Mouse (Mus musculus) heart, embryonic 15.5 days (tissue): ENCODE data around the gene Melk. TPM values are rescaled to one million over a fixed set of nuclear protein-coding genes. Genes with fewer than 3 reads are reported as not detected.

Source experiments
- ATAC-seq: fragments of 200-750 bp; cut with Nextera tagmentation; replicated peaks from 2 replicates; pipeline ENCODE4 v1.8.0; 2017; ENCODE audit warnings: low read depth, moderate TSS enrichment; ENCODE audit not compliant: insufficient number of reproducible peaks, insufficient read depth, low FRiP score
- H3K27ac ChIP-seq: fragments of 300-500 bp; sonication (generic); 2 replicates; pipeline ENCODE4 v1.5.1; 2015; ENCODE audit warnings: mild to moderate bottlenecking, inconsistent platforms
- H3K27me3 ChIP-seq: fragments of 300-500 bp; sonication (generic); 2 replicates; pipeline ENCODE4 v1.6.1; 2015; ENCODE audit warnings: inconsistent platforms
- H3K36me3 ChIP-seq: fragments of 300-500 bp; sonication (generic); 2 replicates; pipeline ENCODE4 v1.6.1; 2015; ENCODE audit warnings: mild to moderate bottlenecking, inconsistent platforms
- H3K4me1 ChIP-seq: fragments of 300-500 bp; sonication (generic); replicated peaks from 2 replicates; pipeline ENCODE4 v1.6.1; 2015; ENCODE audit warnings: inconsistent platforms
- H3K4me2 ChIP-seq: fragments of 300-500 bp; sonication (generic); 2 replicates; pipeline ENCODE4 v1.6.1; 2015; ENCODE audit warnings: inconsistent platforms, mild to moderate bottlenecking, moderate library complexity
- H3K4me3 ChIP-seq: fragments of 300-500 bp; sonication (generic); 2 replicates; pipeline ENCODE4 v1.5.1; 2015; ENCODE audit warnings: mild to moderate bottlenecking, inconsistent platforms
- H3K9ac ChIP-seq: fragments of 300-500 bp; sonication (generic); 2 replicates; pipeline ENCODE4 v1.6.1; 2015; ENCODE audit warnings: mild to moderate bottlenecking, inconsistent platforms
- H3K9me3 ChIP-seq: fragments of 300-500 bp; sonication (generic); replicated peaks from 2 replicates; pipeline ENCODE4 v1.6.1; 2016; ENCODE audit warnings: inconsistent platforms
- WGBS: fragments of 180-500 bp; shearing (Covaris S2); methylation state at CpG from one replicate; pipeline ENCODE4 v1.1.7; 2015; ENCODE audit warnings: mixed read lengths; 5-methylcytosine and 5-hydroxymethylcytosine counted together
- polyA plus RNA-seq: library from polyadenylated mRNA; unstranded; fragments of >200 nt; fragmentation: Nextera tagmentation; extraction: Ambion mirVana; gene quantifications from 2 replicates; pipeline ENCODE4 v1.2.1, GENCODE M21; 2015

The Melk gene
- polyA plus RNA-seq, 1 experiment from 2014 or later: 25.5 TPM

GRCm38 (mm10) chr4:44281597-44282265 is 18.9 kb upstream of the Melk start:
- no peaks in the 10 kb centered on the region for H3K4me1 ChIP-seq

GRCm38 (mm10) chr4:44292534-44292933 is 8.1 kb upstream of the Melk start:
- Histone ChIP-seq H3K4me3 (no peak overlapping the region), H3K9ac (no peak overlapping the region), H3K4me2 (no peak overlapping the region), H3K9me3 (no peaks in the 10 kb centered on the region), H3K36me3 (no peaks in the 10 kb centered on the region), H3K27me3 (no peaks in the 10 kb centered on the region), H3K4me1 (no peaks in the 10 kb centered on the region), H3K27ac (no peak overlapping the region)
- no peak for ATAC-seq
- WGBS: 10% methylated on average over 7 of the region's 7 CpGs

More at GRCm38 (mm10) chr4:44281597-44282265, 18.9 kb upstream of the Melk start:
- no peak for ATAC-seq
- Histone ChIP-seq H3K9me3 (no peaks in the 10 kb centered on the region), H3K36me3 (no peaks in the 10 kb centered on the region), H3K27me3 (no peaks in the 10 kb centered on the region), H3K4me3 (no peak overlapping the region), H3K9ac (no peak overlapping the region), H3K27ac (no peak overlapping the region), H3K4me2 (no peak overlapping the region)
- 64% methylated on average over 7 of the region's 7 CpGs for WGBS

- Histone ChIP-seq H3K9ac (no peak overlapping the region), H3K36me3 (no peaks in the 10 kb centered on the region), H3K27ac (no peak overlapping the region), H3K4me1 (no peaks in the 10 kb centered on the region), H3K9me3 (no peaks in the 10 kb centered on the region), H3K27me3 (no peaks in the 10 kb centered on the region), H3K4me2 (no peak overlapping the region), H3K4me3 (no peak overlapping the region)
- ATAC-seq: no peak
- WGBS: 28% methylated on average over 1 of the region's 1 CpGs
Measured at GRCm38 (mm10) chr4:44295837-44296236, 4.8 kb upstream of the Melk start.

GRCm38 (mm10) chr4:44306585-44306984 is 5.9 kb downstream of the Melk start:
- peaks cover 24% of the 10 kb centered on the region for H3K36me3 ChIP-seq
- H3K9me3 ChIP-seq: no peaks in the 10 kb centered on the region
- no peak overlapping the region for H3K9ac ChIP-seq
- H3K4me1 ChIP-seq: peaks cover 6% of the 10 kb centered on the region
- H3K4me2 ChIP-seq: no peak overlapping the region
- no peaks in the 10 kb centered on the region for H3K27me3 ChIP-seq
- no peak for ATAC-seq
- WGBS: 85% methylated on average over 7 of the region's 7 CpGs
- H3K4me3 ChIP-seq: no peak overlapping the region
- no peak overlapping the region for H3K27ac ChIP-seq

GRCm38 (mm10) chr4:44310429-44310828 is 9.8 kb downstream of the Melk start:
- peaks cover 36% of the 10 kb centered on the region for H3K36me3 ChIP-seq

GRCm38 (mm10) chr4:44310911-44311310 is 10.2 kb downstream of the Melk start:
- H3K27ac ChIP-seq: no peak overlapping the region
- ATAC-seq: no peak

More at GRCm38 (mm10) chr4:44310429-44310828, 9.8 kb downstream of the Melk start:
- Histone ChIP-seq H3K27ac (no peak overlapping the region), H3K4me2 (no peak overlapping the region), H3K4me3 (no peak overlapping the region), H3K9me3 (no peaks in the 10 kb centered on the region), H3K4me1 (no peaks in the 10 kb centered on the region), H3K9ac (no peak overlapping the region), H3K27me3 (no peaks in the 10 kb centered on the region)
- WGBS: 89% methylated on average over 4 of the region's 4 CpGs
- ATAC-seq: no peak

GRCm38 (mm10) chr4:44316270-44316809 is 15.7 kb downstream of the Melk start:
- Histone ChIP-seq H3K4me2 (no peak overlapping the region), H3K36me3 (peaks cover 23% of the 10 kb centered on the region; the same call in 1 of the 2 replicates), H3K4me1 (no peaks in the 10 kb centered on the region), H3K9me3 (no peaks in the 10 kb centered on the region), H3K9ac (no peak overlapping the region), H3K27ac (no peak overlapping the region), H3K27me3 (no peaks in the 10 kb centered on the region), H3K4me3 (no peak overlapping the region)
- ATAC-seq: no peak
- WGBS: 81% methylated on average over 12 of the region's 12 CpGs

More at GRCm38 (mm10) chr4:44310911-44311310, 10.2 kb downstream of the Melk start:
- peaks cover 36% of the 10 kb centered on the region for H3K36me3 ChIP-seq
- H3K4me1 ChIP-seq: no peaks in the 10 kb centered on the region
- 90% methylated on average over 4 of the region's 4 CpGs for WGBS
- no peak overlapping the region for H3K4me3 ChIP-seq
- H3K27me3 ChIP-seq: no peaks in the 10 kb centered on the region
- H3K4me2 ChIP-seq: no peak overlapping the region
- H3K9ac ChIP-seq: no peak overlapping the region
- H3K9me3 ChIP-seq: no peaks in the 10 kb centered on the region

- 0 out of 2 replicates have a peak, but pooled peaks cover 7% of the 10 kb centered on the region for H3K36me3 ChIP-seq
- H3K27ac ChIP-seq: no peak overlapping the region
- H3K4me3 ChIP-seq: no peak overlapping the region
- H3K4me2 ChIP-seq: no peak overlapping the region
- H3K27me3 ChIP-seq: no peaks in the 10 kb centered on the region
- 94% methylated on average over 6 of the region's 6 CpGs for WGBS
- no peak overlapping the region for H3K9ac ChIP-seq
- no peaks in the 10 kb centered on the region for H3K9me3 ChIP-seq
- H3K4me1 ChIP-seq: no peaks in the 10 kb centered on the region
- ATAC-seq: no peak
Measured at GRCm38 (mm10) chr4:44320448-44320847, 19.8 kb downstream of the Melk start.

GRCm38 (mm10) chr4:44322124-44322523 is 21.4 kb downstream of the Melk start:
- WGBS: 86% methylated on average over 7 of the region's 7 CpGs
- H3K36me3 ChIP-seq: peaks cover 17% of the 10 kb centered on the region; the same call in 1 of the 2 replicates

GRCm38 (mm10) chr4:44325453-44325852 is 24.8 kb downstream of the Melk start:
- WGBS: 46% methylated on average over 4 of the region's 4 CpGs
- peaks cover 10% of the 10 kb centered on the region; the same call in 1 of the 2 replicates for H3K36me3 ChIP-seq

More at GRCm38 (mm10) chr4:44322124-44322523, 21.4 kb downstream of the Melk start:
- Histone ChIP-seq H3K9ac (no peak overlapping the region), H3K4me2 (no peak overlapping the region), H3K27me3 (no peaks in the 10 kb centered on the region), H3K4me1 (no peaks in the 10 kb centered on the region), H3K27ac (no peak overlapping the region), H3K4me3 (no peak overlapping the region), H3K9me3 (no peaks in the 10 kb centered on the region)
- no peak for ATAC-seq

GRCm38 (mm10) chr4:44326721-44327120 is 26.0 kb downstream of the Melk start:
- H3K4me2 ChIP-seq: no peak overlapping the region
- H3K36me3 ChIP-seq: peaks cover 10% of the 10 kb centered on the region; the same call in 1 of the 2 replicates
- no peaks in the 10 kb centered on the region for H3K9me3 ChIP-seq
- H3K27ac ChIP-seq: no peak overlapping the region
- 92% methylated on average over 3 of the region's 3 CpGs for WGBS
- no peaks in the 10 kb centered on the region for H3K27me3 ChIP-seq
- H3K4me3 ChIP-seq: no peak overlapping the region
- H3K9ac ChIP-seq: no peak overlapping the region
- no peaks in the 10 kb centered on the region for H3K4me1 ChIP-seq
- ATAC-seq: no peak

More at GRCm38 (mm10) chr4:44325453-44325852, 24.8 kb downstream of the Melk start:
- no peak overlapping the region for H3K27ac ChIP-seq
- H3K9ac ChIP-seq: no peak overlapping the region
- H3K27me3 ChIP-seq: no peaks in the 10 kb centered on the region
- ATAC-seq: no peak
- H3K4me3 ChIP-seq: no peak overlapping the region
- H3K9me3 ChIP-seq: no peaks in the 10 kb centered on the region
- no peak overlapping the region for H3K4me2 ChIP-seq
- no peaks in the 10 kb centered on the region for H3K4me1 ChIP-seq

GRCm38 (mm10) chr4:44327976-44328375 is 27.3 kb downstream of the Melk start:
- Histone ChIP-seq H3K9ac (no peak overlapping the region), H3K36me3 (peaks cover 10% of the 10 kb centered on the region; the same call in 1 of the 2 replicates), H3K27me3 (no peaks in the 10 kb centered on the region), H3K9me3 (no peaks in the 10 kb centered on the region), H3K4me2 (no peak overlapping the region), H3K4me1 (no peaks in the 10 kb centered on the region), H3K27ac (no peak overlapping the region), H3K4me3 (no peak overlapping the region)
- ATAC-seq: no peak
- 73% methylated on average over 1 of the region's 1 CpGs for WGBS
